Mouse (Mus musculus): ENCODE data around the gene Apbb2. TPM values are rescaled to one million over a fixed set of nuclear protein-coding genes. Genes with fewer than 3 reads are reported as not detected.

The Apbb2 gene
- polyA plus RNA-seq, 1 experiment from 2014 or later, result 5.9 TPM

GRCm38 (mm10) chr5:66344182-66344581 lies 274.4 kb downstream of the Apbb2 start:
- Histone ChIP-seq H3K9me3 (replicated peaks) (no peaks in the 10 kb centered on the region), H3K27me3 (replicated peaks) (0 out of 2 replicates have a peak, but pooled peaks cover 1% of the 10 kb centered on the region), H3K9ac (no peak overlapping the region), H3K4me3 (no peak overlapping the region), H3K36me3 (no peaks in the 10 kb centered on the region), H3K27ac (no peak overlapping the region), H3K4me2 (no peak overlapping the region), H3K4me1 (no peaks in the 10 kb centered on the region; the same call in 1 of the 2 replicates)
- ATAC-seq, result no peak
- WGBS (ENCODE audit: insufficient replicate concordance), result 48% methylated on average over 2 of the region's 2 CpGs

- Histone ChIP-seq H3K36me3 (no peaks in the 10 kb centered on the region), H3K27me3 (replicated peaks) (peaks cover 20% of the 10 kb centered on the region), H3K4me1 (peaks cover 6% of the 10 kb centered on the region), H3K27ac (no peak overlapping the region), H3K9me3 (replicated peaks) (no peaks in the 10 kb centered on the region), H3K4me2 (no peak overlapping the region), H3K4me3 (no peak overlapping the region), H3K9ac (no peak overlapping the region)
- ATAC-seq, result no peak
- 66% methylated on average over 9 of the region's 9 CpGs for WGBS (ENCODE audit: insufficient replicate concordance)
Measured at GRCm38 (mm10) chr5:66342285-66342684, 276.3 kb downstream of the Apbb2 start.

GRCm38 (mm10) chr5:66341848-66342247 lies 276.7 kb downstream of the Apbb2 start:
- H3K9ac ChIP-seq, result no peak overlapping the region
- H3K4me2 ChIP-seq, result no peak overlapping the region
- no peaks in the 10 kb centered on the region for H3K36me3 ChIP-seq
- H3K4me3 ChIP-seq, result no peak overlapping the region
- peaks cover 25% of the 10 kb centered on the region for H3K27me3 ChIP-seq (replicated peaks)
- WGBS (ENCODE audit: insufficient replicate concordance), result 52% methylated on average over 10 of the region's 10 CpGs
- no peak for ATAC-seq
- H3K4me1 ChIP-seq, result peaks cover 9% of the 10 kb centered on the region
- no peak overlapping the region for H3K27ac ChIP-seq
- no peaks in the 10 kb centered on the region for H3K9me3 ChIP-seq (replicated peaks)

- H3K27me3 ChIP-seq (replicated peaks), result peaks cover 37% of the 10 kb centered on the region
- peaks cover 9% of the 10 kb centered on the region for H3K4me1 ChIP-seq
- H3K9me3 ChIP-seq (replicated peaks), result no peaks in the 10 kb centered on the region
- H3K4me3 ChIP-seq, result no peak overlapping the region
- no peak for ATAC-seq
- no peak overlapping the region for H3K9ac ChIP-seq
- WGBS (ENCODE audit: insufficient replicate concordance), result 69% methylated on average over 17 of the region's 17 CpGs
- no peak overlapping the region for H3K4me2 ChIP-seq
- H3K36me3 ChIP-seq, result no peaks in the 10 kb centered on the region
- no peak overlapping the region for H3K27ac ChIP-seq
Measured at GRCm38 (mm10) chr5:66340356-66341102, 278.1 kb downstream of the Apbb2 start.

GRCm38 (mm10) chr5:66338583-66338982 lies 280.0 kb downstream of the Apbb2 start:
- H3K4me3 ChIP-seq, result no peak overlapping the region
- WGBS (ENCODE audit: insufficient replicate concordance), result 33% methylated on average over 7 of the region's 7 CpGs

GRCm38 (mm10) chr5:66337969-66338345 lies 280.6 kb downstream of the Apbb2 start:
- no peak for ATAC-seq
- Histone ChIP-seq H3K27ac (no peak overlapping the region), H3K4me3 (peak overlapping the region; percentile 25; the same call in 1 of the 2 replicates)

More at GRCm38 (mm10) chr5:66338583-66338982, 280.0 kb downstream of the Apbb2 start:
- no peaks in the 10 kb centered on the region for H3K36me3 ChIP-seq
- no peak overlapping the region for H3K4me2 ChIP-seq
- H3K27me3 ChIP-seq (replicated peaks), result peaks cover 39% of the 10 kb centered on the region
- no peaks in the 10 kb centered on the region for H3K9me3 ChIP-seq (replicated peaks)
- no peak overlapping the region for H3K9ac ChIP-seq
- peaks cover 9% of the 10 kb centered on the region for H3K4me1 ChIP-seq
- ATAC-seq, result no peak
- no peak overlapping the region for H3K27ac ChIP-seq

GRCm38 (mm10) chr5:66337025-66337968 lies 281.3 kb downstream of the Apbb2 start:
- peak overlapping the region; percentile 62 for H3K4me2 ChIP-seq
- H3K9me3 ChIP-seq (replicated peaks), result no peaks in the 10 kb centered on the region
- H3K4me1 ChIP-seq, result peaks cover 9% of the 10 kb centered on the region; the same call in 1 of the 2 replicates
- no peak for ATAC-seq
- 10% methylated on average over 38 of the region's 38 CpGs for WGBS (ENCODE audit: insufficient replicate concordance)
- H3K9ac ChIP-seq, result no peak overlapping the region
- no peak overlapping the region for H3K27ac ChIP-seq
- H3K4me3 ChIP-seq, result peak overlapping the region; percentile 25
- peaks cover 39% of the 10 kb centered on the region for H3K27me3 ChIP-seq (replicated peaks)
- H3K36me3 ChIP-seq, result no peaks in the 10 kb centered on the region

More at GRCm38 (mm10) chr5:66337969-66338345, 280.6 kb downstream of the Apbb2 start:
- H3K4me2 ChIP-seq, result peak overlapping the region; percentile 62
- H3K4me1 ChIP-seq, result peaks cover 9% of the 10 kb centered on the region; the same call in 1 of the 2 replicates
- H3K9me3 ChIP-seq (replicated peaks), result no peaks in the 10 kb centered on the region
- 38% methylated on average over 6 of the region's 6 CpGs for WGBS (ENCODE audit: insufficient replicate concordance)
- no peaks in the 10 kb centered on the region for H3K36me3 ChIP-seq
- H3K9ac ChIP-seq, result no peak overlapping the region
- peaks cover 39% of the 10 kb centered on the region for H3K27me3 ChIP-seq (replicated peaks)

GRCm38 (mm10) chr5:66330806-66331205 lies 287.8 kb downstream of the Apbb2 start:
- Histone ChIP-seq H3K27me3 (replicated peaks) (peaks cover 5% of the 10 kb centered on the region; the same call in 1 of the 2 replicates), H3K27ac (no peak overlapping the region), H3K4me2 (no peak overlapping the region), H3K9ac (no peak overlapping the region), H3K9me3 (replicated peaks) (no peaks in the 10 kb centered on the region), H3K4me1 (no peaks in the 10 kb centered on the region), H3K36me3 (no peaks in the 10 kb centered on the region), H3K4me3 (no peak overlapping the region)
- WGBS (ENCODE audit: insufficient replicate concordance), result 61% methylated on average over 6 of the region's 6 CpGs
- ATAC-seq, result no peak

GRCm38 (mm10) chr5:66328766-66329165 lies 289.8 kb downstream of the Apbb2 start:
- no peak overlapping the region for H3K9ac ChIP-seq
- no peak overlapping the region for H3K4me2 ChIP-seq
- no peak overlapping the region for H3K27ac ChIP-seq
- H3K4me3 ChIP-seq, result no peak overlapping the region
- ATAC-seq, result no peak
- H3K9me3 ChIP-seq (replicated peaks), result no peaks in the 10 kb centered on the region
- WGBS (ENCODE audit: insufficient replicate concordance), result 57% methylated on average over 7 of the region's 7 CpGs
- no peaks in the 10 kb centered on the region for H3K27me3 ChIP-seq (replicated peaks)
- peaks cover 7% of the 10 kb centered on the region; the same call in 1 of the 2 replicates for H3K4me1 ChIP-seq
- no peaks in the 10 kb centered on the region for H3K36me3 ChIP-seq

GRCm38 (mm10) chr5:66327949-66328726 lies 290.4 kb downstream of the Apbb2 start:
- no peak overlapping the region for H3K4me2 ChIP-seq
- 70% methylated on average over 19 of the region's 19 CpGs for WGBS (ENCODE audit: insufficient replicate concordance)
- H3K27me3 ChIP-seq (replicated peaks), result no peaks in the 10 kb centered on the region
- no peak overlapping the region for H3K27ac ChIP-seq
- no peaks in the 10 kb centered on the region for H3K9me3 ChIP-seq (replicated peaks)
- H3K4me3 ChIP-seq, result no peak overlapping the region
- ATAC-seq, result no peak
- H3K36me3 ChIP-seq, result no peaks in the 10 kb centered on the region
- peaks cover 13% of the 10 kb centered on the region for H3K4me1 ChIP-seq
- no peak overlapping the region for H3K9ac ChIP-seq

- Histone ChIP-seq H3K4me1 (peaks cover 15% of the 10 kb centered on the region), H3K4me2 (no peak overlapping the region), H3K9ac (no peak overlapping the region), H3K27ac (no peak overlapping the region), H3K4me3 (no peak overlapping the region), H3K9me3 (replicated peaks) (no peaks in the 10 kb centered on the region), H3K36me3 (no peaks in the 10 kb centered on the region), H3K27me3 (replicated peaks) (no peaks in the 10 kb centered on the region)
- WGBS (ENCODE audit: insufficient replicate concordance), result 58% methylated on average over 7 of the region's 7 CpGs
- ATAC-seq, result no peak
Measured at GRCm38 (mm10) chr5:66326395-66326794, 292.2 kb downstream of the Apbb2 start.
